Mouse (Mus musculus) embryonic fibroblast, embryonic 13.5 days (primary cell): Measurements from ENCODE around the gene Cdh23.

Experiments used
- CTCF ChIP-seq: IDR thresholded peaks from 2 replicates; pipeline ENCODE4 v1.5.1; 2011; ENCODE audit warnings: mild to moderate bottlenecking, control low read depth, low read length, moderate library complexity, borderline replicate concordance; ENCODE audit not compliant: insufficient read depth
- POLR2A ChIP-seq: IDR thresholded peaks from 2 replicates; pipeline ENCODE4 v1.6.1; 2011; ENCODE audit warnings: low read depth, mild to moderate bottlenecking, control low read depth, low read length, moderate library complexity

GRCm38 (mm10) chr10:60303419-60303818, 392.9 kb downstream of the Cdh23 start:
- no peak for TF ChIP-seq CTCF
- TF ChIP-seq POLR2A, result no peak
